Mouse (Mus musculus): ENCODE data around the gene Prkn. TPM values are rescaled to one million over a fixed set of nuclear protein-coding genes. Genes with fewer than 3 reads are reported as not detected.

Gene Prkn
- polyA plus RNA-seq, 1 experiment from 2014 or later, result 2.8 TPM

DNA sequence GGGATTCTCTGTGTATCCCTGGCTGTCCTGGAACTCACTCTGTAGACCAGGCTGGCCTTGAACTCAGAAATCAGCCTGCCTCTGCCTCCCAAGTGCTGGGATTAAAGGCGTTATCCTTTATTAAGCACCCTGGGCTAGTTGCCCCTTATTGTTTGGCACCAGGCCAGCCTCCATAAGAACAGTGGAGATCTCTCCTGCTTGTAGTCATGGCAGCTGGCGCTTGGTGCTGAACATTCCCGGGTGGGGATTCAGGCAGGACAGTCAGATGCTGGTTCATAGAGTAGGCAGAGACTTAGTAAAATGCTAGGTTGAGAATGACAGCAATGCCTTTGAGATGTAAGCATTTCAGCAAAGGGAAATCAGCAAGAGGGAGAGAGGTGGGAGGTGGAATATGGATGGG is 786.1 kb downstream of the Prkn start:
- 92% methylated on average over 3 of the region's 3 CpGs for WGBS
- no peaks in the 10 kb centered on the region for H3K9me3 ChIP-seq (ENCODE audit: low read length)
- no peaks in the 10 kb centered on the region for H3K27me3 ChIP-seq (ENCODE audit: insufficient read depth, low read length)
- H3K4me2 ChIP-seq (replicated peaks; ENCODE audit: low read depth, low read length), result no peak overlapping the region
- no peak overlapping the region for H3K27ac ChIP-seq (ENCODE audit: low read length)
- ATAC-seq (ENCODE audit: low FRiP score, low TSS enrichment), result no peak
- no peaks in the 10 kb centered on the region for H3K4me1 ChIP-seq (ENCODE audit: insufficient read depth, low read length)
- H3K36me3 ChIP-seq (ENCODE audit: insufficient read depth, low read length), result no peaks in the 10 kb centered on the region
- H3K9ac ChIP-seq (replicated peaks; ENCODE audit: low read length), result no peak overlapping the region
- no peak overlapping the region for H3K4me3 ChIP-seq (ENCODE audit: low read length)

DNA sequence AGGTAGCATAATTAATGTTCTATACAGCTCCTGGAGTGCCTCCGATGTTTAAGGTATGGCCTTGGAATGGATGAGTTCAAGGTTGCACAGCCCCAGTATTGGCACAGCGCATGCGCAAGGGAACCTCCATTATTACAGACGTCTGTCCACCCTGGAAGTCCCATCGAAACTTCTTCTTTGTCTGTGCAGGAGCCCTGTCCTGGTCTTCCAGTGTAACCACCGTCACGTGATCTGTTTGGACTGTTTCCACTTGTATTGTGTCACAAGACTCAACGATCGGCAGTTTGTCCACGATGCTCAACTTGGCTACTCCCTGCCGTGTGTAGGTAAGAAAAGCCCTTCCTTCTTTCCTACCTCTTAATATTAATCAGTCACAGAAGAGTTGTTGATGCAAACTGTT is 794.9 kb downstream of the Prkn start:
- no peak for ATAC-seq (ENCODE audit: low FRiP score, low TSS enrichment)
- no peak overlapping the region for H3K4me2 ChIP-seq (replicated peaks; ENCODE audit: low read depth, low read length)
- no peak overlapping the region for H3K27ac ChIP-seq (ENCODE audit: low read length)
- no peaks in the 10 kb centered on the region for H3K9me3 ChIP-seq (ENCODE audit: low read length)
- WGBS, result 94% methylated on average over 11 of the region's 11 CpGs
- H3K4me1 ChIP-seq (ENCODE audit: insufficient read depth, low read length), result no peaks in the 10 kb centered on the region
- no peaks in the 10 kb centered on the region for H3K27me3 ChIP-seq (ENCODE audit: insufficient read depth, low read length)
- H3K4me3 ChIP-seq (ENCODE audit: low read length), result no peak overlapping the region
- no peaks in the 10 kb centered on the region for H3K36me3 ChIP-seq (ENCODE audit: insufficient read depth, low read length)
- no peak overlapping the region for H3K9ac ChIP-seq (replicated peaks; ENCODE audit: low read length)

DNA sequence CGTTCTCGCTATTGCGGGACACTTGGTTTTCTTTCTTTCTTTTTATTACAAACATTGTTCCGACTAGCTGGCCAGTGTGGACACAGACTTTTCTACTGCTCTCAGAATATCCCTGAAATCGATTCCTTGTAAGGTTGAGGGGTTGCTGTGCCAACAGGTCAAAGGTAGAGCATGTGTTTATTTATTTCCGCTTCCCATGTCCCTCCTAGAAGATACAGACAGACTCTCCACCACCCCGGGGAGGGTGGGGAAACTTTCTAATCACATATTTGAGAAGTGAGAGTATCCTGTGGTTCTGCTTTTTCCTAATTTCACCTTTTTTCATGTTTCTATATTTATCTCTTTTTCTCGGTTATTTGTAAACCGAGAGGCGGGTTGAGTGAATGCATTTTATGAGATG is 797.5 kb downstream of the Prkn start:
- H3K27ac ChIP-seq (ENCODE audit: low read length), result no peak overlapping the region
- no peaks in the 10 kb centered on the region for H3K36me3 ChIP-seq (ENCODE audit: insufficient read depth, low read length)
- H3K9ac ChIP-seq (replicated peaks; ENCODE audit: low read length), result no peak overlapping the region
- no peaks in the 10 kb centered on the region for H3K27me3 ChIP-seq (ENCODE audit: insufficient read depth, low read length)
- H3K4me2 ChIP-seq (replicated peaks; ENCODE audit: low read depth, low read length), result no peak overlapping the region
- WGBS, result 78% methylated on average over 10 of the region's 10 CpGs
- H3K4me1 ChIP-seq (ENCODE audit: insufficient read depth, low read length), result no peaks in the 10 kb centered on the region
- H3K4me3 ChIP-seq (ENCODE audit: low read length), result no peak overlapping the region
- no peak for ATAC-seq (ENCODE audit: low FRiP score, low TSS enrichment)
- H3K9me3 ChIP-seq (ENCODE audit: low read length), result no peaks in the 10 kb centered on the region

DNA sequence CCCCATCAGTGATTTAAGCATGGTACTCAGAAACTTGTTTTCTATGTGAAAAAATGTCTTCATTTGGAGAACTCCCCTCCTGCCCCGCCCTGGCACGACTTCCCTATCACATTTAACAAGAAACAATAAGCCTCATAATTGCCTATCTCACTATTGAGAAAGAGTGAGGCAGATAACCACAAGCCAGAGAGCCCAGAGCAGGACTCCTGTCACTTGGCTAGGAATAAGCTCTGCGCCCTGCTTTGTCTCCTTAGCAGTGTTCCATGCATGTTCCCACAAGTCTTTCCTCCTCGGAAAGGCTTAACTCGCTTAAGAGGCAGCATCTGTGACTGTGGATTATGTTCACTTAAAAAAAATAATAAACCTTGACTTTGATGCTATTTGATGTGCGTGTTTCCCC is 798.3 kb downstream of the Prkn start:
- no peak overlapping the region for H3K9ac ChIP-seq (replicated peaks; ENCODE audit: low read length)
- 87% methylated on average over 6 of the region's 6 CpGs for WGBS
- H3K9me3 ChIP-seq (ENCODE audit: low read length), result no peaks in the 10 kb centered on the region
- no peak for ATAC-seq (ENCODE audit: low FRiP score, low TSS enrichment)
- no peaks in the 10 kb centered on the region for H3K36me3 ChIP-seq (ENCODE audit: insufficient read depth, low read length)
- H3K27me3 ChIP-seq (ENCODE audit: insufficient read depth, low read length), result no peaks in the 10 kb centered on the region
- no peak overlapping the region for H3K4me3 ChIP-seq (ENCODE audit: low read length)
- no peaks in the 10 kb centered on the region for H3K4me1 ChIP-seq (ENCODE audit: insufficient read depth, low read length)
- H3K4me2 ChIP-seq (replicated peaks; ENCODE audit: low read depth, low read length), result no peak overlapping the region
- H3K27ac ChIP-seq (ENCODE audit: low read length), result no peak overlapping the region

DNA sequence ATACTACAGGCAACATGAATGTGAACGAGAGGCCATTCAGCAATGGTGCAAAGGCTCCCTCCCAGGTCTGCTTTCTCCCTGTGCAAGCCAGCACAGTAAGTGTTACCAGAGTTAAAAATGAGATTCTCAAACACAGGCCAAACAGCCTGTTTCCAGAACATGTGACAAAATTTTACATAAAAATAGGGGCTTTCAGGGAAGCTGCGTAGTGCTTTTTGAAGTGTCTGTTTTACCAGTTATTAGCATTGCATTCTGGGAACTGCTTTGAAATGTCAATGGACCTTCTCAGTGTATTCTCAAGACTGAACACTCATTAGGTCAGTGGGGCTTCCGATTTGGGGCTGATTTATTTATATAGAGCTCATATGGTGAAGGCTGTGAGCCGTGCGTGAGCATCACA is 799.6 kb downstream of the Prkn start:
- Histone ChIP-seq H3K36me3 (ENCODE audit: insufficient read depth, low read length) (no peaks in the 10 kb centered on the region), H3K4me3 (ENCODE audit: low read length) (no peak overlapping the region), H3K27me3 (ENCODE audit: insufficient read depth, low read length) (no peaks in the 10 kb centered on the region), H3K4me1 (ENCODE audit: insufficient read depth, low read length) (no peaks in the 10 kb centered on the region), H3K9ac (replicated peaks; ENCODE audit: low read length) (no peak overlapping the region), H3K9me3 (ENCODE audit: low read length) (no peaks in the 10 kb centered on the region), H3K4me2 (replicated peaks; ENCODE audit: low read depth, low read length) (no peak overlapping the region), H3K27ac (ENCODE audit: low read length) (no peak overlapping the region)
- 82% methylated on average over 5 of the region's 5 CpGs for WGBS
- no peak for ATAC-seq (ENCODE audit: low FRiP score, low TSS enrichment)

DNA sequence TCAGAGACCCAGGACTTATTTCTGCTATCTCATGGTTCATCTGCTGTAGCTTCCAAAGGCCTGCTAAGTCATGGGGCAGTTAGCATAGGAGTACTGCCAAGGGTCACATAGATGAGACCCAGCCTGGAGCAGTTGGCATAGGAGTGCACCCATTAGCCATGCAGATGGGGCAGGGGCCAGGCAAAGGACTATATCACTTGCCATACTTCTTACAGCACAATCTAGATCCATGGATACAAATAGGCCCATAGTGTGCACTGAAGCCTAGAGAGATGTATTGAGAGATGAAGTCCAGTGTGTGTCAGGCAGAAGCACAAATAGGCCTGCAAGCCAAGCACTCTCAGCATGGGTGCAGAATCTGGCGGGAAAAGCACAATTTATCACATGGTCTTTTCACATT is 802.1 kb downstream of the Prkn start:
- no peaks in the 10 kb centered on the region for H3K4me1 ChIP-seq (ENCODE audit: insufficient read depth, low read length)
- no peaks in the 10 kb centered on the region for H3K9me3 ChIP-seq (ENCODE audit: low read length)
- WGBS, result 79% methylated on average over 1 of the region's 1 CpGs
- H3K36me3 ChIP-seq (ENCODE audit: insufficient read depth, low read length), result no peaks in the 10 kb centered on the region
- H3K4me2 ChIP-seq (replicated peaks; ENCODE audit: low read depth, low read length), result no peak overlapping the region
- no peak overlapping the region for H3K9ac ChIP-seq (replicated peaks; ENCODE audit: low read length)
- no peak overlapping the region for H3K4me3 ChIP-seq (ENCODE audit: low read length)
- H3K27ac ChIP-seq (ENCODE audit: low read length), result no peak overlapping the region
- no peak for ATAC-seq (ENCODE audit: low FRiP score, low TSS enrichment)
- H3K27me3 ChIP-seq (ENCODE audit: insufficient read depth, low read length), result no peaks in the 10 kb centered on the region

DNA sequence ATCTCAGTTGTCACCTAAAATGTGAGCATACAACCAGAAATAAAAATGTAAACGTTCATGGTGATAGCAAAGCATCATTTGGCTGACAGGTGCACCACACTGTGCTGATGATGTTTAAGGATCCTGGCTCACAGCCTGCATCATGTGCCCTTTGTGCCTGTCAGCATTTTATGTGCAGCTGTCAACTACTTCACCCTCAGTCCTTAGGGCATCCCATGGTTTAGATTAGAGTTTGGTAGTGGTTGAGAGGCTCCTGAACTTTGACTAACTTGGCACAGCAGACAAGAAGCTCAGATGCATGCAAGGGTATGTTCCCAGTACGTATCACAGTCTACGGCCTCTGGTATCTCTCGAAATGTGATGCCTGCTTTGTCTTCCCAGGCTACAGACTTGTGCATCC is 803.8 kb downstream of the Prkn start:
- H3K36me3 ChIP-seq (ENCODE audit: insufficient read depth, low read length), result no peaks in the 10 kb centered on the region
- no peaks in the 10 kb centered on the region for H3K4me1 ChIP-seq (ENCODE audit: insufficient read depth, low read length)
- no peaks in the 10 kb centered on the region for H3K27me3 ChIP-seq (ENCODE audit: insufficient read depth, low read length)
- no peak overlapping the region for H3K9ac ChIP-seq (replicated peaks; ENCODE audit: low read length)
- WGBS, result 89% methylated on average over 4 of the region's 4 CpGs
- no peak overlapping the region for H3K4me3 ChIP-seq (ENCODE audit: low read length)
- H3K4me2 ChIP-seq (replicated peaks; ENCODE audit: low read depth, low read length), result no peak overlapping the region
- H3K27ac ChIP-seq (ENCODE audit: low read length), result no peak overlapping the region
- ATAC-seq (ENCODE audit: low FRiP score, low TSS enrichment), result no peak
- H3K9me3 ChIP-seq (ENCODE audit: low read length), result no peaks in the 10 kb centered on the region

DNA sequence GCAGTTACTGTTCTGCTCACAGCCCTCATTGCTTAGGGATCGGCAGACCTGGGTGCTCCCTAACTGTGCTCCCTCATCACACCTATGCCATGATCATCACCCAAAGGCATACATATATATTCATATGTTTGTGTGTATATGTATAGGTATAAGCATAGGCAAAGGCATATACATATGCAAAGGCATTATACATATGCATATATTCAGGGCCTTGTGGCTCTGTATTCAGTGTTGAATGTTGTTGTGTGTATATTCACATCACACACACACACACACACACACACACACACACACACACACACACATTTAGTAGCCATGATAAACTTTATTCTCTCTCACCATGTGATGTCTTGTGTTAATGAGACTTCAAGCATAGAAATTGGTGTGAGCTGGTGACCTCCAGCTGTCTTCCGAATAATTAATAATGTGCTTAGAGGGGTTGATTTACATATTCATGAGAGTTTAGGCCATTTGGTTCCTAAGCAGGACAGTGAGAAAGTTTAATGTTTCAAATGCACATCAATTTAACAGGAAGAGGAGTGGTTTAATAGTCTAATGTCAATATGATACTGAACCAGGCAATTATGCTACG is 804.8 kb downstream of the Prkn start:
- Histone ChIP-seq H3K4me2 (replicated peaks; ENCODE audit: low read depth, low read length) (no peak overlapping the region), H3K4me1 (ENCODE audit: insufficient read depth, low read length) (no peaks in the 10 kb centered on the region), H3K27ac (ENCODE audit: low read length) (no peak overlapping the region), H3K9ac (replicated peaks; ENCODE audit: low read length) (no peak overlapping the region), H3K9me3 (ENCODE audit: low read length) (no peaks in the 10 kb centered on the region), H3K27me3 (ENCODE audit: insufficient read depth, low read length) (no peaks in the 10 kb centered on the region), H3K36me3 (ENCODE audit: insufficient read depth, low read length) (no peaks in the 10 kb centered on the region), H3K4me3 (ENCODE audit: low read length) (no peak overlapping the region)
- no peak for ATAC-seq (ENCODE audit: low FRiP score, low TSS enrichment)
- 89% methylated on average over 3 of the region's 3 CpGs for WGBS

DNA sequence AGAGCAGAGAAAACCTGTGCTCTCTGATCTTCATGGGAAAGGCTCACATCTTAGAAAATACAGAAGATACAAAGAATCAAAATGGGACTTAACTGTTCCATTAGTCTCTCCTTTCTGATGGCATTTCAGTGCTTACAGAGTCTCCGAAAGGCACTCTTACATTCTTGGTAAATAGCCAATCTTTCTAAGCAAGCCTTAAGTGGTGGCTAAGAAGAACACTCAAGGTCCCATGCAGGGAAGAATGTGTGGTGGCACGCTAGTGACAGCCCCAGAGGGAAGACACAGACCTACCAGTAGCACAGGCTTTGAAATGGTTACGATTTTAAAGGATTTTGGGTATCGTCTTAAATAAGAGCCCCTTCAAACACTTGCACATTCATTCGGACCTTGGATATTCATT is 816.2 kb downstream of the Prkn start:
- no peaks in the 10 kb centered on the region for H3K36me3 ChIP-seq (ENCODE audit: insufficient read depth, low read length)
- H3K27me3 ChIP-seq (ENCODE audit: insufficient read depth, low read length), result no peaks in the 10 kb centered on the region
- no peak overlapping the region for H3K27ac ChIP-seq (ENCODE audit: low read length)
- WGBS, result 88% methylated on average over 5 of the region's 5 CpGs
- no peak for ATAC-seq (ENCODE audit: low FRiP score, low TSS enrichment)
- no peaks in the 10 kb centered on the region for H3K4me1 ChIP-seq (ENCODE audit: insufficient read depth, low read length)
- no peak overlapping the region for H3K4me2 ChIP-seq (replicated peaks; ENCODE audit: low read depth, low read length)
- no peaks in the 10 kb centered on the region for H3K9me3 ChIP-seq (ENCODE audit: low read length)
- H3K9ac ChIP-seq (replicated peaks; ENCODE audit: low read length), result no peak overlapping the region
- no peak overlapping the region for H3K4me3 ChIP-seq (ENCODE audit: low read length)

DNA sequence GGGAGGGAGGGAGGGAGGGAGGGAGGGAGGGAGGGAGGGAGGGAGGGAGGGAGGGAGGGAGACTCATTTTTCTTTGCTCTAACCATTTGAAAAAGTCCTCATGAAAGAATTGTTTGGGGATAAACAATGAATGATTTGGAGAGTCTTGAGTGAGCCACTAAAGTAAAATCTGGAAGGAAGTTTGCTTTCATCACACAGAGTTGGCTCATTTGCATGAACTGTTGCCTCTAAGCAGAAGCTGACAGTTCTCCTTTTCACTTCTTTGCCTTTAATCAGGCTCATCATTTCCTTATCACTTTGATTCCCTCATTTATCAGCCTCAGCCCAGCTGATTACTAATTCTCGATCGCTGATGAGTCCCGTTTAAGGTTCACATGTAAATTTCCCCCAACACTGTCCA is 816.7 kb downstream of the Prkn start:
- no peak overlapping the region for H3K4me2 ChIP-seq (replicated peaks; ENCODE audit: low read depth, low read length)
- no peak overlapping the region for H3K27ac ChIP-seq (ENCODE audit: low read length)
- no peak overlapping the region for H3K9ac ChIP-seq (replicated peaks; ENCODE audit: low read length)
- H3K27me3 ChIP-seq (ENCODE audit: insufficient read depth, low read length), result no peaks in the 10 kb centered on the region
- no peak overlapping the region for H3K4me3 ChIP-seq (ENCODE audit: low read length)
- ATAC-seq (ENCODE audit: low FRiP score, low TSS enrichment), result no peak
- H3K36me3 ChIP-seq (ENCODE audit: insufficient read depth, low read length), result no peaks in the 10 kb centered on the region
- no peaks in the 10 kb centered on the region for H3K4me1 ChIP-seq (ENCODE audit: insufficient read depth, low read length)
- no peaks in the 10 kb centered on the region for H3K9me3 ChIP-seq (ENCODE audit: low read length)
- 83% methylated on average over 3 of the region's 3 CpGs for WGBS

Measured in kidney, embryonic 16.5 days (tissue).